Mouse (Mus musculus) testis, postnatal 10 days (tissue): ENCODE measurements around the gene Olfr694.
"Not testable (repeated sequence)": the region's sequence is repeated elsewhere in the genome, so short reads cannot be mapped to it uniquely, and the experiment has no call there.

Experiments used
- DNase-seq: peaks from one replicate; pipeline ENCODE4 v3.0.0; 2021; ENCODE audit warnings: low spot score

The Olfr694 gene

GRCm38 (mm10) chr7:106691714-106692113 is at the start of gene Olfr694:
Gene Olfr694 (minus strand): TSS chr7:106691814.
- DNase-seq: no peak

GRCm38 (mm10) chr7:106737028-106737427 is 45.4 kb upstream of the Olfr694 start:
- no peak for DNase-seq

- DNase-seq: no peak
Observed at GRCm38 (mm10) chr7:106733717-106734116, 42.1 kb upstream of the Olfr694 start.

GRCm38 (mm10) chr7:106725654-106726053 is 34.0 kb upstream of the Olfr694 start:
- not testable (repeated sequence) for DNase-seq

- DNase-seq: no peak
Observed at GRCm38 (mm10) chr7:106716296-106716695, 24.7 kb upstream of the Olfr694 start, which contains the start of gene Olfr695. Gene Olfr695 (minus strand): TSS chr7:106716396.

DNA sequence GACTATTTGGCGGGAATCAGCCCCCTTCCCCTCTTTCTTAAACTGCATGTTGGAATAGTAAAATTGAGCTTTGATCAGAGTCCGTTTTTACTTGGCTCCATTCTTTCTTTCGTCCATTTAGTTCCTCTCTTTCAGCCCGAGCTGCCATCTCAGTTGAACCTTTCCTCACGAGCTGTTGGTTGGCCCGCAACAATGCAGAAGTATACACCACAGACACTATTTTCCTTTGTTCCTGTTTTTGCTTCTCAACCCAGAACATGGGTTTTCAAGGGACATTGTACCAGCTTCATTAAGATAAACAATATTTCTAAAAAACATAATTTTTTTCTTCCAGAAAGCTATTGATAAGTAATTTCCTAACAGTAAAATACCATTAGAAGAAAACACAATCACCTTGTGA is 19.8 kb upstream of the Olfr694 start:
- DNase-seq: no peak

GRCm38 (mm10) chr7:106707705-106708104 is 16.1 kb upstream of the Olfr694 start:
- not testable (repeated sequence) for DNase-seq

DNA sequence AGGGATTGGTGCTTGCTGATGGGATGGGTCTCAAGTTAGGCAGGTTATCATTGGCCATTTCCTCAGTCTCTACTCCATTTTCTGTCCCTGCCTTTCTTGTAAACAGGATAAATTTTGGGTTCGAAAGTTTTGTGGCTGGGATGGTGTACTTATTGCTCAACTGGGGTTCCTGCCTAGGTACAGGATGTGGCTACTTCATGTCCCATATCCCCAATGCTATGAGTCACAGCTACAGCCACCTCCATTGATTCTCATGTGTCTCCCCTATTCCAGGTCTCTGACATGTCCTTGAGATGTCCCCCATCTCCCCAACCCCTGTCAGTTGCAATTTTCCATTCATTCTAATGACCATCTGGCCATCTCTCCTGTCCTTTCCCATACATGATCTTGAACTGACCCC is 5.3 kb upstream of the Olfr694 start:
- no peak for DNase-seq

- DNase-seq: no peak
Observed at GRCm38 (mm10) chr7:106692976-106693375, 1.4 kb upstream of the Olfr694 start.

DNA sequence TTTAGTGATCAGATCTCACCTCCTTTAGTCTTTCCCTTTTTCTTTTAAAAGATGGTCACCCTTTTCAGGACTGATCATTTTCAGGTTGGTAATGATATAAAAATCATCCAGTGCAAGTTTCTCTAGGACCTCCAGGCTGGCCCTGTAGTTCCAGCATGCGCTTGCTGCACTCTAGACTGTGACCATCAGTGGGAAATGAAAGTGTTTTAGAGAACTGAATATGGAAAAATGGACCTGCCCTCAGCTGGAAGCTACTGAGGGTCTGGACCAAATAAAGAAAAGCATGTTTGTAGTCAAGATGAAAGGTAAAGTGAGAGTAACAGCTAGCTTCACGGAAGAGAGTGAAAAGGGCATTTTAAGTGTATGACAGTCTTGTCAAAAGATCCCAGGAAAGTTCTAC is 6.2 kb downstream of the Olfr694 start:
- DNase-seq: no peak

DNA sequence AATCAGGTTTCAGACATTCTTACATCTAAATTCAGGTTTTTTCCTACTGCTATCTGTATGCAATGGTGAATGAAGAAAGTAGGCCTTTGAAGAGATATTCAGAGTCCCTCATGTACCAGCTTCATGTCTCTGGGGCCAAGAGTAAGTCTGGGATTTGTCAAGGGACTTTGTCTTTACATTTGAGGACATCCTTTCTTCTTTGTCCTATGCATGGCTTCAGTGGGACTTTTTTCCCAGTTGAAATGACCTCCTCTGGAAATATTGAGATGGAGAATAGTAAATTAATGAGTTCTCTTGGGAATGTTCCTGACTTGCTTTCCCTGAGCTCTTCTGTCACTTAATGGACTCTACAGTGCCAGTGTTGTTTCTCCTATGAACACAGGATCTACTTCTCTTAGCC is 11.1 kb downstream of the Olfr694 start, which contains the start of gene Olfr693:
Gene Olfr693 (minus strand): TSS at position 101 of the 400 bp plus-strand sequence.
- no peak for DNase-seq

DNA sequence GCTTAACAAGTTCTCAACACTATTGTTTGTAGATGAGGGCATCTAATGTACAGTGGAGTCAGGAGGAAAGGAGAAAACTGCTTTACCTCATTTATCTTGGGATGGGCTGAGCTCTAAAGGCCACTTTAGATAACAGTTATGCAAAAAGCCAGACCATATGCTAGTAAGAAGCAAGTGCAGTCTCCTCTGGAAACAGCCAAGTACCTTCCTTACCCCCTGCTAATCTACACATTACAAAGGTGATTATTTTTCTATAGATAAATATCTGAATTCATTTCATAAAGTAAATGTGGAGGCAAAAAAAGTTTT is 39.3 kb downstream of the Olfr694 start:
- no peak for DNase-seq

- DNase-seq: no peak
Observed at GRCm38 (mm10) chr7:106651555-106652343, 39.9 kb downstream of the Olfr694 start.

GRCm38 (mm10) chr7:106649774-106650173 is 41.8 kb downstream of the Olfr694 start:
- no peak for DNase-seq

GRCm38 (mm10) chr7:106645261-106645660 is 46.4 kb downstream of the Olfr694 start:
- DNase-seq: no peak

GRCm38 (mm10) chr7:106644222-106644870 is 47.3 kb downstream of the Olfr694 start:
- DNase-seq: no peak

DNA sequence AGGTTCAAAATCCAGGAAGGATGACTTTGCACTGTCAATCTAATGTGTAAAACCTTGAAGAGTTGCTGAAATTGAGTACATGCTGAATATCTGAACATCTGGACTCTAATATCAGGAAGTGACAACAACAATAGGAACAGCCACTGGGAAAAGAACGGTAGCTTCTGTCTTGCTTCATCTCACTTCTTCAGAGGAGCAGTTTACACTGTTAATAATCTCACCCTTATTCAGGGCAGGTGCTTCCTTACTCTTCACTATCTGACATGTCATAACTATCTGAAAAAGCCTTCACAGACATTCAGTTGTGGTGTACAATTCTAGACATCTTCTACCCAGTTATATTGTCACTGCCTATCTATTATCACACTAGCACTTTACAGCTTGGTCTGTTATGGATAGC is 50.8 kb downstream of the Olfr694 start:
- DNase-seq: no peak

DNA sequence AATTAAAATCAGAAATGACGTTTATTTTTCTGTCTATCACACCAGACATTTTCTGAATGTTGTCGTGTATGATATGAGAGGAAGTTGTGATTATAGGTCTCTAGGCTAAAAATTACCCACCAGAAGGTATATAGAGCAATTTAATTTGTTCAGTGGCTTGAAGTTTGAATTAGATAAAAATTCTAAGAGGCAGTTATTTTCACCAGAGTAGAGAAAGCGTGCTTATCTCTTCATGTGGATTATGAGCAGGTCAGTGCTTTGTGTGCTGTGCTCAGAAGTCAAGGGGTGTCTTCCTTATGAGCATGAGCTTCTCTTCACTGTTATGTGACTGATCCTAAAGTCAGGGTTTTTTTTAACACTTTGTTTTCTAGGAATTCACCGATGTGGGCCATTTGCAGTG is 56.1 kb downstream of the Olfr694 start:
- DNase-seq: no peak
